Mouse (Mus musculus) erythroblast, embryonic 14.5 days (primary cell): Measurements from ENCODE around the gene Lpar2. TPM values are rescaled to one million over a fixed set of nuclear protein-coding genes. Genes with fewer than 3 reads are reported as not detected.

ENCODE experiments used
- H3K27me3 ChIP-seq: 2 replicates; pipeline ENCODE4 v1.6.1; 2012; ENCODE audit warnings: inconsistent platforms; ENCODE audit not compliant: control insufficient read depth
- H3K36me3 ChIP-seq: 2 replicates; pipeline ENCODE4 v1.6.1; 2012; ENCODE audit warnings: mild to moderate bottlenecking, inconsistent platforms; ENCODE audit not compliant: control insufficient read depth
- H3K4me1 ChIP-seq: 2 replicates; pipeline ENCODE4 v1.6.1; 2012; ENCODE audit warnings: inconsistent platforms; ENCODE audit not compliant: control insufficient read depth
- H3K4me3 ChIP-seq: replicated peaks from 2 replicates; pipeline ENCODE3; 2012; ENCODE audit warnings: moderate library complexity, mild to moderate bottlenecking, inconsistent platforms
- H3K9me3 ChIP-seq: 2 replicates; pipeline ENCODE4 v1.6.1; 2012; ENCODE audit warnings: low read length, inconsistent platforms, mixed read lengths; ENCODE audit not compliant: control insufficient read depth
- GATA1 ChIP-seq: IDR thresholded peaks from 2 replicates; pipeline ENCODE4 v1.6.1; 2012; ENCODE audit warnings: low read length, inconsistent platforms, mixed read lengths
- TAL1 ChIP-seq: IDR thresholded peaks from 3 replicates; pipeline ENCODE4 v1.6.1; 2012; ENCODE audit warnings: low read length, inconsistent platforms, mixed read lengths
- polyA plus RNA-seq: library from polyadenylated mRNA; stranded (reverse); fragments of >175 nt; gene quantifications from 2 replicates; pipeline ENCODE4 v1.2.3, GENCODE M21; 2012

The Lpar2 gene
- polyA plus RNA-seq, 1 experiment = 0.01 TPM

- Histone ChIP-seq H3K4me3 (no peak overlapping the region), H3K27me3 (no peaks in the 10 kb centered on the region), H3K9me3 (no peaks in the 10 kb centered on the region), H3K4me1 (peaks cover 40% of the 10 kb centered on the region), H3K36me3 (peaks cover 66% of the 10 kb centered on the region)
- TF ChIP-seq TAL1 (no peak), GATA1 (no peak)
Measured at GRCm38 (mm10) chr8:69793666-69794065, 28.6 kb upstream of the Lpar2 start.

GRCm38 (mm10) chr8:69794096-69794495 is 28.1 kb upstream of the Lpar2 start:
- Histone ChIP-seq H3K9me3 (no peaks in the 10 kb centered on the region), H3K27me3 (no peaks in the 10 kb centered on the region), H3K36me3 (peaks cover 68% of the 10 kb centered on the region), H3K4me3 (no peak overlapping the region), H3K4me1 (peaks cover 38% of the 10 kb centered on the region)
- TF ChIP-seq GATA1 = no peak
- no peak for TF ChIP-seq TAL1

GRCm38 (mm10) chr8:69794901-69795300 is 27.3 kb upstream of the Lpar2 start:
- H3K4me1 ChIP-seq = peaks cover 30% of the 10 kb centered on the region
- no peaks in the 10 kb centered on the region for H3K9me3 ChIP-seq
- H3K36me3 ChIP-seq = peaks cover 74% of the 10 kb centered on the region
- TF ChIP-seq TAL1 (no peak), GATA1 (no peak)
- H3K4me3 ChIP-seq = no peak overlapping the region
- no peaks in the 10 kb centered on the region for H3K27me3 ChIP-seq

GRCm38 (mm10) chr8:69796721-69797345 is 25.4 kb upstream of the Lpar2 start:
- peaks cover 92% of the 10 kb centered on the region for H3K36me3 ChIP-seq
- H3K4me1 ChIP-seq = peaks cover 21% of the 10 kb centered on the region
- H3K9me3 ChIP-seq = no peaks in the 10 kb centered on the region
- no peaks in the 10 kb centered on the region for H3K27me3 ChIP-seq
- H3K4me3 ChIP-seq = no peak overlapping the region
- no peak for TF ChIP-seq GATA1
- no peak for TF ChIP-seq TAL1

- H3K27me3 ChIP-seq = no peaks in the 10 kb centered on the region
- no peak for TF ChIP-seq TAL1
- no peak for TF ChIP-seq GATA1
- no peaks in the 10 kb centered on the region for H3K9me3 ChIP-seq
- no peak overlapping the region for H3K4me3 ChIP-seq
- H3K36me3 ChIP-seq = peaks cover 98% of the 10 kb centered on the region
- peaks cover 12% of the 10 kb centered on the region for H3K4me1 ChIP-seq
Measured at GRCm38 (mm10) chr8:69797661-69798060, 24.6 kb upstream of the Lpar2 start.

- no peaks in the 10 kb centered on the region for H3K27me3 ChIP-seq
- H3K4me3 ChIP-seq = no peak overlapping the region
- no peak for TF ChIP-seq TAL1
- TF ChIP-seq GATA1 = no peak
- H3K36me3 ChIP-seq = peaks cover 98% of the 10 kb centered on the region
- no peaks in the 10 kb centered on the region for H3K9me3 ChIP-seq
- H3K4me1 ChIP-seq = peaks cover 1% of the 10 kb centered on the region
Measured at GRCm38 (mm10) chr8:69799261-69799660, 23.0 kb upstream of the Lpar2 start.

- Histone ChIP-seq H3K4me3 (no peak overlapping the region), H3K36me3 (peaks cover 97% of the 10 kb centered on the region), H3K9me3 (no peaks in the 10 kb centered on the region), H3K27me3 (no peaks in the 10 kb centered on the region), H3K4me1 (no peaks in the 10 kb centered on the region)
- TF ChIP-seq TAL1 (no peak), GATA1 (no peak)
Measured at GRCm38 (mm10) chr8:69799946-69800345, 22.3 kb upstream of the Lpar2 start.

GRCm38 (mm10) chr8:69801796-69802195 is 20.4 kb upstream of the Lpar2 start:
- H3K4me3 ChIP-seq = no peak overlapping the region
- H3K27me3 ChIP-seq = no peaks in the 10 kb centered on the region
- H3K9me3 ChIP-seq = no peaks in the 10 kb centered on the region
- H3K36me3 ChIP-seq = peaks cover 97% of the 10 kb centered on the region
- TF ChIP-seq GATA1 (no peak), TAL1 (no peak)
- H3K4me1 ChIP-seq = peaks cover 2% of the 10 kb centered on the region; the same call in 1 of the 2 replicates

GRCm38 (mm10) chr8:69802216-69802615 is 20.0 kb upstream of the Lpar2 start:
- no peaks in the 10 kb centered on the region for H3K27me3 ChIP-seq
- TF ChIP-seq GATA1 (no peak), TAL1 (no peak)
- H3K36me3 ChIP-seq = peaks cover 97% of the 10 kb centered on the region
- no peaks in the 10 kb centered on the region for H3K9me3 ChIP-seq
- H3K4me3 ChIP-seq = no peak overlapping the region
- peaks cover 2% of the 10 kb centered on the region; the same call in 1 of the 2 replicates for H3K4me1 ChIP-seq

GRCm38 (mm10) chr8:69803366-69803765 is 18.9 kb upstream of the Lpar2 start:
- no peak overlapping the region for H3K4me3 ChIP-seq
- H3K27me3 ChIP-seq = no peaks in the 10 kb centered on the region
- H3K36me3 ChIP-seq = peaks cover 97% of the 10 kb centered on the region
- peaks cover 6% of the 10 kb centered on the region for H3K4me1 ChIP-seq
- TF ChIP-seq GATA1 (no peak), TAL1 (no peak)
- no peaks in the 10 kb centered on the region for H3K9me3 ChIP-seq
